Mouse (Mus musculus): ENCODE data around the gene 1700008O03Rik. TPM values are rescaled to one million over a fixed set of nuclear protein-coding genes. Genes with fewer than 3 reads are reported as not detected.

Gene 1700008O03Rik
- total and polyA plus RNA-seq, 3 experiments = 0.95 TPM; not detected in 2

DNA sequence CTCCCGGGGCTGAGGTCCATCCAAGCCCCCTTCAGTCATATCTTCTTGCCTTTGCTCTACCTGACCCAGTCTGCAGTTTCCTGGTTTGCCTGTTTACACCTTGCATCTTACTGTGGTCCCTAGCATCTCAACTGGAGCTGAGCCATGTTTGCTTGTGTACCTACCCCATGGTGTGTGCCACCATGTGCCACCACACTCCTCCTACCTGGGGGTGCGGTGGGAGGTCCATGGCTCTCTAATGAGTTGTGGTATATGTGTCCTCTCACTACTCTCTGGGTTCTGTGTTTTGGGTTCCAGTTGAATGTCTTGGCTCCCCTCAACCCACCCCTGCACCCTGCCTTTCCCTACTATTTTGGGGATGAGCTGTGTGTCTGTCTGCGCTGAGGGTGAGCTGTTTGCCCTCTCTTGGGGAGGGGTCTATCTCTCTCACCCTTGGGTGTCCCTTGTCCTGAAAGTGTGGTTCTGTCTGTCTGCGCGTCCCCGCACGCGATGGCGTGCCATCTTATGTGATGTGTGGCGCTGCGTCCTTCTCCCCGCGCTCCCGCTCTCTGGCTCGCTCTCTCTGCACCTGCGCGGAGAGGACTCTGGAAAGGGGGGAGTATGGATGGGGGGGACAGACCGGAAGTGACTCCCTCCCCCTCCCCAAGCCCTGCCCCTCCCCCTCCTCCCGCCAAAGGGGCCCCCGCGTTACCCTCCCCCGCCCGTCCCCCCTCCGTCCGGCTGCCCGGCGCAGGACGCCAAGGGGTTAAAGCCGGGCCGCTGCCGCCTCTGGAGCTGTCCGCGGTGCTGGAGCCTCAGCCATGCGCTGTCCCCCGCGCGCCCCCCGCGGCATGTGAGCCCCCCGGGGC, 50.4 kb downstream of the 1700008O03Rik start:
- no peak for TF ChIP-seq UBTF (IDR thresholded peaks at IDR 0.05; ENCODE audit: borderline replicate concordance, insufficient read depth, low read depth, low read length)
- no peak for TF ChIP-seq GATA1 (IDR thresholded peaks at IDR 0.05; ENCODE audit: low read depth, low read length)
- no peak for TF ChIP-seq KAT2A (conservative IDR thresholded peaks at IDR 0.05; ENCODE audit: low read depth, low read length)
- TF ChIP-seq TCF12 (IDR thresholded peaks at IDR 0.05; ENCODE audit: low read depth, low read length) = no peak
- TF ChIP-seq MAX (IDR thresholded peaks at IDR 0.05; ENCODE audit: low read length) = no peak
- TF ChIP-seq HCFC1 (IDR thresholded peaks at IDR 0.05; ENCODE audit: low read depth, low read length) = no peak
- TF ChIP-seq MEF2A (IDR thresholded peaks at IDR 0.05; ENCODE audit: extremely low read depth, insufficient replicate concordance, low read depth, low read length, poor library complexity, severe bottlenecking) = no peak
- H3K4me3 ChIP-seq (ENCODE audit: control insufficient read depth in 1 of 2, insufficient read depth in 1 of 2, low read depth in 2 of 2, low read length in 2 of 2) = no peak overlapping the region
- no peaks in the 10 kb centered on the region for H3K79me2 ChIP-seq (ENCODE audit: control insufficient read depth, insufficient read depth, low read length, poor library complexity)
- no peaks in the 10 kb centered on the region for H3K4me1 ChIP-seq (ENCODE audit: control insufficient read depth in 1 of 2, insufficient read depth in 2 of 2, low read length in 2 of 2)
- no peaks in the 10 kb centered on the region for H3K36me3 ChIP-seq (ENCODE audit: control insufficient read depth in 1 of 2, insufficient read depth in 2 of 2, low read length in 2 of 2)
- DNase-seq (ENCODE audit: low read depth, low spot score) = no peak
- no peaks in the 10 kb centered on the region for H3K9me3 ChIP-seq (replicated peaks; ENCODE audit: insufficient read depth, low read length)
- H3K27me3 ChIP-seq (ENCODE audit: control insufficient read depth in 1 of 2, insufficient read depth in 2 of 2, low read length in 2 of 2) = no peaks in the 10 kb centered on the region
- H3K9ac ChIP-seq (ENCODE audit: control insufficient read depth, low read depth, low read length, poor library complexity, severe bottlenecking) = no peak overlapping the region
- H3K27ac ChIP-seq (ENCODE audit: control insufficient read depth, low read depth, low read length) = no peak overlapping the region

DNA sequence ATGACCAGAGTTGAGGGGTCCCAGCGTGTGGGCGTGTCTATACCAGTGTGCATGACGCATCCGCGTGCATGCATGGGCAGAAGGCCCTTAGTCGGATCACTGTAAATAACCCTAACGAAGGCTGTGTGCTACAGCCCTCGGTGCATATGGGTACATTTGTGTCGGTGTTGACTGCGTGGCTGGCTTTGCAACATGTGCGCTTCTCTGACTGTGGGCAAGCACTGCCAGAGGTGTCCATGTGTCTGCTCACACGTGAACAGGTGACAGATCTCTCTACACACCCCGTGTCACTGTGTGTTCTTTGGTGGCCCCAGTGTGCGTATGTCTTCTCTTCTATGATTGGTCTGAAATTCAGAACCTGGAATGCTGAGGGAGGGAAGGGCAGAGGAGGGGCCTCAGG, 51.5 kb downstream of the 1700008O03Rik start:
- H3K9me3 ChIP-seq (replicated peaks; ENCODE audit: insufficient read depth, low read length) = no peaks in the 10 kb centered on the region
- no peak overlapping the region for H3K27ac ChIP-seq (ENCODE audit: control insufficient read depth, low read depth, low read length)
- H3K36me3 ChIP-seq (ENCODE audit: control insufficient read depth in 1 of 2, insufficient read depth in 2 of 2, low read length in 2 of 2) = no peaks in the 10 kb centered on the region
- TF ChIP-seq CTCF (IDR thresholded peaks at IDR 0.05 in 2 of 3, conservative IDR thresholded peaks at IDR 0.05 in 1 of 3; ENCODE audit: control insufficient read depth in 1 of 3, insufficient read depth in 1 of 3, low read depth in 2 of 3, low read length in 3 of 3, poor library complexity in 1 of 3, severe bottlenecking in 1 of 3) (no peak), MAZ (IDR thresholded peaks at IDR 0.05; ENCODE audit: low read depth, low read length) (no peak), SMC3 (IDR thresholded peaks at IDR 0.05; ENCODE audit: low read depth, low read length) (no peak)
- H3K9ac ChIP-seq (ENCODE audit: control insufficient read depth, low read depth, low read length, poor library complexity, severe bottlenecking) = no peak overlapping the region
- no peak for DNase-seq (ENCODE audit: low read depth, low spot score)
- H3K4me1 ChIP-seq (ENCODE audit: control insufficient read depth in 1 of 2, insufficient read depth in 2 of 2, low read length in 2 of 2) = no peaks in the 10 kb centered on the region
- no peak overlapping the region for H3K4me3 ChIP-seq (ENCODE audit: control insufficient read depth in 1 of 2, insufficient read depth in 1 of 2, low read depth in 2 of 2, low read length in 2 of 2)
- H3K27me3 ChIP-seq (ENCODE audit: control insufficient read depth in 1 of 2, insufficient read depth in 2 of 2, low read length in 2 of 2) = no peaks in the 10 kb centered on the region
- H3K79me2 ChIP-seq (ENCODE audit: control insufficient read depth, insufficient read depth, low read length, poor library complexity) = no peaks in the 10 kb centered on the region

- no peaks in the 10 kb centered on the region for H3K9me3 ChIP-seq (replicated peaks; ENCODE audit: insufficient read depth, low read length)
Observed at GRCm38 (mm10) chr7:44332336-44332735, 53.3 kb downstream of the 1700008O03Rik start.

More at GRCm38 (mm10) chr7:44332336-44332735, 53.3 kb downstream of the 1700008O03Rik start:
- no peaks in the 10 kb centered on the region for H3K79me2 ChIP-seq (ENCODE audit: control insufficient read depth, insufficient read depth, low read length, poor library complexity)
- no peak overlapping the region for H3K27ac ChIP-seq (ENCODE audit: control insufficient read depth, low read depth, low read length)
- DNase-seq (ENCODE audit: low read depth, low spot score) = no peak
- H3K4me1 ChIP-seq (ENCODE audit: control insufficient read depth in 1 of 2, insufficient read depth in 2 of 2, low read length in 2 of 2) = no peaks in the 10 kb centered on the region
- no peak overlapping the region for H3K4me3 ChIP-seq (ENCODE audit: control insufficient read depth in 1 of 2, insufficient read depth in 1 of 2, low read depth in 2 of 2, low read length in 2 of 2)
- no peak for TF ChIP-seq GATA1 (IDR thresholded peaks at IDR 0.05; ENCODE audit: low read depth, low read length)
- TF ChIP-seq HCFC1 (IDR thresholded peaks at IDR 0.05; ENCODE audit: low read depth, low read length) = no peak
- no peak for TF ChIP-seq RAD21 (IDR thresholded peaks at IDR 0.05; ENCODE audit: low read depth, low read length)
- TF ChIP-seq MYC (IDR thresholded peaks at IDR 0.05; ENCODE audit: low read depth, low read length) = no peak
- no peak for TF ChIP-seq UBTF (IDR thresholded peaks at IDR 0.05; ENCODE audit: borderline replicate concordance, insufficient read depth, low read depth, low read length)
- TF ChIP-seq E2F4 (IDR thresholded peaks at IDR 0.05; ENCODE audit: borderline replicate concordance, low read depth, low read length) = no peak
- no peak for TF ChIP-seq ZMIZ1 (IDR thresholded peaks at IDR 0.05; ENCODE audit: low read depth, low read length)
- no peak for TF ChIP-seq GABPA (IDR thresholded peaks at IDR 0.05; ENCODE audit: low read depth, low read length)
- H3K36me3 ChIP-seq (ENCODE audit: control insufficient read depth in 1 of 2, insufficient read depth in 2 of 2, low read length in 2 of 2) = no peaks in the 10 kb centered on the region
- H3K9ac ChIP-seq (ENCODE audit: control insufficient read depth, low read depth, low read length, poor library complexity, severe bottlenecking) = no peak overlapping the region
- no peaks in the 10 kb centered on the region for H3K27me3 ChIP-seq (ENCODE audit: control insufficient read depth in 1 of 2, insufficient read depth in 2 of 2, low read length in 2 of 2)
